In genomic region chr1:88507214-88507613, GRCm38 (mm10) we compare ENCODE assay signal across 21 mouse cellular contexts. TPM values are rescaled to one million over a fixed set of nuclear protein-coding genes. Genes with fewer than 3 reads are reported as not detected.
DNase-seq lines count a peak whose midpoint lies in the region; ATAC-seq and TF ChIP-seq lines count a peak whose summit lies in the region.
"Had no signal": no experiment of that assay in that cellular context is flagged by ENCODE, and none has a peak within 500 bp of the region (broad histone marks: within the 10 kb centered on the region; RNA-seq: fewer than 3 reads in every experiment).

No protein-coding gene starts in this region.

- WGBS in lung, embryonic 16.5 days: 45% methylated on average over 5 of the region's 5 CpGs
- WGBS in cerebellum, adult 2 months: 29% methylated on average over 5 of the region's 5 CpGs
- WGBS in midbrain, embryonic 14.5 days: 83% methylated on average over 5 of the region's 5 CpGs

- peak; percentile 78; the same call in 1 of the 2 replicates for ATAC-seq in cerebellum, adult (ENCODE audit: insufficient number of reproducible peaks, low FRiP score, low TSS enrichment)
- ATAC-seq in lung, embryonic 16.5 days (ENCODE audit: low read depth): peak; percentile 71
- ATAC-seq in midbrain, embryonic 14.5 days (ENCODE audit: low FRiP score, low TSS enrichment): no peak
- ATAC-seq: forebrain, embryonic 13.5 days; intestine, postnatal 0 days; midbrain, embryonic 13.5 days had no signal

- H3K9me3 ChIP-seq in lung, embryonic 16.5 days (ENCODE audit: control insufficient read depth, low read length): no peaks in the 10 kb centered on the region
- no peaks in the 10 kb centered on the region for H3K9me3 ChIP-seq in midbrain, embryonic 14.5 days (ENCODE audit: control insufficient read depth, low read length)
- H3K9me3 ChIP-seq: forebrain, embryonic 13.5 days; hindbrain, embryonic 15.5 days; midbrain, embryonic 13.5 days had no signal

- no peak for TF ChIP-seq POLR2A in cerebellum, adult 2 months (IDR thresholded peaks at IDR 0.05; ENCODE audit: borderline replicate concordance, insufficient read depth, low read length)

- no peak overlapping the region for H3K9ac ChIP-seq in lung, embryonic 16.5 days (ENCODE audit: low read length)
- H3K9ac ChIP-seq in midbrain, embryonic 14.5 days (replicated peaks; ENCODE audit: low read length): no peak overlapping the region
- H3K9ac ChIP-seq: forebrain, embryonic 13.5 days; hindbrain, embryonic 15.5 days; midbrain, embryonic 13.5 days had no signal

- DNase-seq in cerebellum, postnatal 4 days (ENCODE audit: low spot score in 2 of 2): no peak
- DNase-seq in lung, adult 18-20 months: no peak
- DNase-seq in cerebellum, adult 2 months: peak; percentile 25 to 51
- DNase-seq in lung, postnatal 36 days: peak; percentile 24
- no peak for DNase-seq in midbrain, embryonic 14.5 days
- DNase-seq in embryo, embryonic 10.5 days (ENCODE audit: low spot score): no peak
- DNase-seq: gastrocnemius, postnatal 25 days; liver; right cerebral cortex, adult 18-20 months; spleen, adult 18-20 months; thymus, postnatal 25 days had no signal

- 0 out of 2 replicates have a peak overlapping the region, but pooled peaks have one; percentile 30 for H3K27ac ChIP-seq in lung, embryonic 16.5 days (ENCODE audit: low read length)
- H3K27ac ChIP-seq in cerebellum, adult 2 months (ENCODE audit: insufficient read depth, low read length): no peak overlapping the region
- no peak overlapping the region for H3K27ac ChIP-seq in midbrain, embryonic 14.5 days (replicated peaks; ENCODE audit: low read depth, low read length)
- H3K27ac ChIP-seq: forebrain, embryonic 13.5 days; hindbrain, embryonic 15.5 days; layer of hippocampus, adult 2 months; midbrain, embryonic 13.5 days had no signal

- no peak for TF ChIP-seq CTCF in cerebellum, adult 2 months (IDR thresholded peaks at IDR 0.05; ENCODE audit: borderline replicate concordance, insufficient read depth, low read depth, low read length)

- H3K4me2 ChIP-seq in lung, embryonic 16.5 days (ENCODE audit: low read depth, low read length): no peak overlapping the region
- H3K4me2 ChIP-seq in midbrain, embryonic 14.5 days (ENCODE audit: low read length): no peak overlapping the region
- H3K4me2 ChIP-seq: forebrain, embryonic 13.5 days; heart, embryonic 11.5 days; hindbrain, embryonic 15.5 days; midbrain, embryonic 13.5 days had no signal

- H3K4me3 ChIP-seq in lung, embryonic 16.5 days (ENCODE audit: low read length): no peak overlapping the region
- no peak overlapping the region for H3K4me3 ChIP-seq in cerebellum, adult 2 months (replicated peaks; ENCODE audit: insufficient read depth, low read depth, low read length)
- no peak overlapping the region for H3K4me3 ChIP-seq in midbrain, embryonic 14.5 days (replicated peaks; ENCODE audit: low read depth, low read length)
- H3K4me3 ChIP-seq: forebrain, embryonic 13.5 days; hindbrain, embryonic 15.5 days; layer of hippocampus, adult 2 months; midbrain, embryonic 13.5 days had no signal

- H3K27me3 ChIP-seq in lung, embryonic 16.5 days (ENCODE audit: control insufficient read depth, insufficient read depth, low read depth, low read length): no peaks in the 10 kb centered on the region
- no peaks in the 10 kb centered on the region for H3K27me3 ChIP-seq in cerebellum, adult 2 months (ENCODE audit: control insufficient read depth, insufficient read depth, low read length)
- no peaks in the 10 kb centered on the region for H3K27me3 ChIP-seq in midbrain, embryonic 14.5 days (ENCODE audit: control insufficient read depth, insufficient read depth, low read length)
- H3K27me3 ChIP-seq: forebrain, embryonic 13.5 days; hindbrain, embryonic 15.5 days; midbrain, embryonic 13.5 days had no signal

- H3K36me3 ChIP-seq in lung, embryonic 16.5 days (ENCODE audit: control insufficient read depth, insufficient read depth, low read length): no peaks in the 10 kb centered on the region
- H3K36me3 ChIP-seq in midbrain, embryonic 14.5 days (ENCODE audit: control insufficient read depth, insufficient read depth, low read length): no peaks in the 10 kb centered on the region
- H3K36me3 ChIP-seq: hindbrain, embryonic 15.5 days; midbrain, embryonic 13.5 days had no signal

- peaks cover 12% of the 10 kb centered on the region for H3K4me1 ChIP-seq in lung, embryonic 16.5 days (replicated peaks; ENCODE audit: control insufficient read depth, insufficient read depth, low read length)
- no peaks in the 10 kb centered on the region; the same call in 1 of the 2 replicates for H3K4me1 ChIP-seq in cerebellum, adult 2 months (ENCODE audit: control insufficient read depth, insufficient read depth, low read length)
- H3K4me1 ChIP-seq in midbrain, embryonic 14.5 days (ENCODE audit: control insufficient read depth, insufficient read depth, low read length): peaks cover 3% of the 10 kb centered on the region; the same call in 1 of the 2 replicates

RNA-seq across cellular contexts. Expression of gene Glrp1, which starts 2.7 kb away (rescaled TPM):
- polyA plus RNA-seq in lung, embryonic 16.5 days (2015; fragmentation: Nextera tagmentation; extraction: Ambion mirVana): 0.21 and 0.28 TPM in 2 replicates
- 0.06 and 0.07 TPM in 2 replicates for polyA plus RNA-seq in cerebellum, adult 2 months (2012; rRNA removed)
- not detected in 2 replicates for polyA plus RNA-seq in midbrain, embryonic 14.5 days (2014; fragmentation: Nextera tagmentation; extraction: Ambion mirVana)
- polyA plus RNA-seq: CD4-positive, CD25-positive, alpha-beta regulatory T cell, adult 4 months; forebrain, embryonic 13.5 days; hindbrain, embryonic 15.5 days; intestine, postnatal 0 days; midbrain, embryonic 13.5 days; stomach, embryonic 14.5 days had no signal

Comparison
In these comparisons a context has a peak if more than half of its experiments do, and no peak if none do; other contexts are left out.
1. DNase-seq: peak in cerebellum, adult 2 months (2 of 2) and lung, postnatal 36 days (single experiment); none in cerebellum, postnatal 4 days (0 of 2), lung, adult 18-20 months (0 of 2), midbrain, embryonic 14.5 days (single experiment) and embryo, embryonic 10.5 days (single experiment).